Mouse (Mus musculus) stomach, postnatal 0 days (tissue): ENCODE results near the gene Crebl2. TPM values are rescaled to one million over a fixed set of nuclear protein-coding genes. Genes with fewer than 3 reads are reported as not detected.

Experiments
- ATAC-seq: fragments of 200-750 bp; cut with Nextera tagmentation; 2 replicates; pipeline ENCODE4 v1.8.0; 2017; ENCODE audit not compliant: low FRiP score, low TSS enrichment
- DNase-seq: peaks from one replicate; pipeline ENCODE4 v3.0.0-alpha.2; 2016; ENCODE audit warnings: low spot score
- H3K27ac ChIP-seq: fragments of 300-500 bp; sonication (generic); replicated peaks from 2 replicates; pipeline ENCODE4 v1.5.1; 2014; ENCODE audit warnings: mild to moderate bottlenecking, control low read depth
- H3K27me3 ChIP-seq: fragments of 300-500 bp; sonication (generic); 2 replicates; pipeline ENCODE4 v1.6.1; 2014; ENCODE audit warnings: low read length; ENCODE audit not compliant: control insufficient read depth, insufficient read depth
- H3K36me3 ChIP-seq: fragments of 300-500 bp; sonication (generic); 2 replicates; pipeline ENCODE4 v1.6.1; 2014; ENCODE audit warnings: low read length, mixed read lengths; ENCODE audit not compliant: control insufficient read depth, insufficient read depth
- H3K4me1 ChIP-seq: fragments of 300-500 bp; sonication (generic); replicated peaks from 2 replicates; pipeline ENCODE4 v1.6.1; 2014; ENCODE audit warnings: antibody characterized with exemption; ENCODE audit not compliant: control insufficient read depth, insufficient read depth
- H3K4me2 ChIP-seq: fragments of 300-500 bp; sonication (generic); replicated peaks from 2 replicates; pipeline ENCODE4 v1.6.1; 2014; ENCODE audit warnings: low read depth, mild to moderate bottlenecking, control low read depth, moderate library complexity
- H3K4me3 ChIP-seq: fragments of 300-500 bp; sonication (generic); 2 replicates; pipeline ENCODE4 v1.5.1; 2014; ENCODE audit warnings: low read depth, low read length, control low read depth
- H3K9ac ChIP-seq: fragments of 300-500 bp; sonication (generic); 2 replicates; pipeline ENCODE4 v1.6.1; 2014; ENCODE audit warnings: mild to moderate bottlenecking, low read length, control low read depth, mixed read lengths
- H3K9me3 ChIP-seq: fragments of 300-500 bp; sonication (generic); 2 replicates; pipeline ENCODE4 v1.6.1; 2016; ENCODE audit warnings: low read length; ENCODE audit not compliant: control insufficient read depth
- CTCF ChIP-seq: IDR thresholded peaks from 2 replicates; pipeline ENCODE4 v1.5.1; 2016; ENCODE audit warnings: antibody characterized with exemption, low read depth, mild to moderate bottlenecking, moderate library complexity
- EP300 ChIP-seq: optimal IDR thresholded peaks from 2 replicates; pipeline ENCODE3; 2016; ENCODE audit warnings: antibody characterized with exemption
- WGBS: fragments of 180-500 bp; shearing (Covaris S2); extraction: QIAGEN DNeasy Blood & Tissue Kit; methylation state at CpG from one replicate; pipeline ENCODE4 v1.1.7; 2014; 5-methylcytosine and 5-hydroxymethylcytosine counted together
- polyA plus RNA-seq: library from polyadenylated mRNA; unstranded; fragments of >200 nt; fragmentation: Nextera tagmentation; extraction: Ambion mirVana; gene quantifications from 2 replicates; pipeline ENCODE4 v1.2.1, GENCODE M21; 2015

The Crebl2 gene
- polyA plus RNA-seq, 1 experiment from 2014 or later: 4.7 TPM

- Histone ChIP-seq H3K9me3 (no peaks in the 10 kb centered on the region), H3K9ac (no peak overlapping the region), H3K4me3 (no peak overlapping the region), H3K27me3 (no peaks in the 10 kb centered on the region), H3K4me2 (no peak overlapping the region), H3K4me1 (no peaks in the 10 kb centered on the region), H3K36me3 (no peaks in the 10 kb centered on the region), H3K27ac (no peak overlapping the region)
- DNase-seq (no peak), ATAC-seq (no peak)
- no peak for TF ChIP-seq EP300
- no peak for TF ChIP-seq CTCF
- 83% methylated on average over 1 of the region's 1 CpGs for WGBS
Observed at GRCm38 (mm10) chr6:134813066-134813465, 16.9 kb upstream of the Crebl2 start.

GRCm38 (mm10) chr6:134817051-134817928 lies 12.7 kb upstream of the Crebl2 start:
- Histone ChIP-seq H3K27me3 (no peaks in the 10 kb centered on the region), H3K4me3 (no peak overlapping the region), H3K9ac (no peak overlapping the region), H3K4me2 (no peak overlapping the region), H3K36me3 (no peaks in the 10 kb centered on the region), H3K9me3 (no peaks in the 10 kb centered on the region), H3K4me1 (no peaks in the 10 kb centered on the region), H3K27ac (peak overlapping the region; percentile 45)
- ATAC-seq (peak; percentile 35; the same call in 1 of the 2 replicates), DNase-seq (no peak)
- WGBS: 39% methylated on average over 12 of the region's 12 CpGs
- TF ChIP-seq EP300: no peak
- no peak for TF ChIP-seq CTCF

GRCm38 (mm10) chr6:134819741-134820140 lies 10.2 kb upstream of the Crebl2 start:
- Histone ChIP-seq H3K27ac (peak overlapping the region; percentile 40; the same call in 1 of the 2 replicates), H3K4me3 (no peak overlapping the region), H3K27me3 (no peaks in the 10 kb centered on the region), H3K36me3 (no peaks in the 10 kb centered on the region), H3K4me2 (no peak overlapping the region), H3K9me3 (no peaks in the 10 kb centered on the region), H3K4me1 (no peaks in the 10 kb centered on the region), H3K9ac (no peak overlapping the region)
- ATAC-seq: peak; percentile 52; the same call in 1 of the 2 replicates
- WGBS: 21% methylated on average over 5 of the region's 5 CpGs
- TF ChIP-seq CTCF (no peak), EP300 (no peak)
- DNase-seq: peak; percentile 30

DNA sequence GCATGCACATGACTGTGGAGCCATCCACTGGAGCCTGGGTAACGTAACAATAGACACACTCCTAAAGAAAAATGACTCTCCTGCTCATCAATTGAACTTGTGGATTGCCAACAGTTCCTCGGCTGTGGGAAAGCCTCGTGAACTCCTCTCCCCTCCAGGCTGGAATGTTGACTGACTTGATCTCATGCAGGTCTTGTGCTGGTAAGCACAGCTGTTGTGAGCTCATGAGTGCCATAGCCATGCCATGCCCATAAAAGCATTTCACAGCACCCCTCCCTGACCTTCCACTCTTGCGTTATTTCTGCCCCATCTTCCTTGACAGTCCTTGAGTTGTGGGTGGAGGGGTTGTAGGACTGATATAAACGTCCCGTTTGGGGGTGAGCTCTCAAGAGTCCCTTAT lies 9.5 kb upstream of the Crebl2 start:
- Histone ChIP-seq H3K9ac (no peak overlapping the region), H3K27ac (peak overlapping the region; percentile 36; the same call in 1 of the 2 replicates), H3K27me3 (no peaks in the 10 kb centered on the region), H3K4me2 (no peak overlapping the region), H3K4me3 (no peak overlapping the region), H3K36me3 (no peaks in the 10 kb centered on the region), H3K4me1 (no peaks in the 10 kb centered on the region), H3K9me3 (no peaks in the 10 kb centered on the region)
- DNase-seq (peak; percentile 30), ATAC-seq (peak; percentile 66)
- 35% methylated on average over 6 of the region's 6 CpGs for WGBS
- 0 out of 2 replicates have a peak, but pooled peaks have one; percentile 6 for TF ChIP-seq CTCF
- TF ChIP-seq EP300: no peak

DNA sequence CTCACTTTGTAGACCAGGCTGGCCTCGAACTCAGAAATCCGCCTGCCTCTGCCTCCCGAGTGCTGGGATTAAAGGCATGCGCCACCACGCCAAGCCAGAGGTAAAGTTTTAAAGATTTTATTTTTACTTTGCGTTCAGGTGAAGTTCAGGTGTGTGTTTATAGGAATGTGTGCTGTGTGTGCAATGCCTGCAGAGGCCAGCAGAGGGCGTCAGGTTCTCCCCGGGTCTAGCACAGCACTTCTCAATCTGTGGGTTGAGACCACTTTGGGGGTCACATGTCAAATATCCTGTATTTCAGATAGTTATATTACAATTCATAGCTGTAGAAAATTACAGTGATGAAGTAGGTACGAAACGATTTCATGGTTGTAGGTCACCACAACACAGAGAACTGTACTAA lies 7.1 kb upstream of the Crebl2 start:
- Histone ChIP-seq H3K4me3 (no peak overlapping the region), H3K27ac (no peak overlapping the region), H3K9ac (no peak overlapping the region), H3K27me3 (no peaks in the 10 kb centered on the region), H3K4me2 (no peak overlapping the region), H3K36me3 (no peaks in the 10 kb centered on the region), H3K9me3 (no peaks in the 10 kb centered on the region), H3K4me1 (no peaks in the 10 kb centered on the region)
- peak; percentile 28 for DNase-seq
- ATAC-seq: no peak
- TF ChIP-seq EP300 (no peak), CTCF (peak; percentile 69)
- WGBS: 68% methylated on average over 10 of the region's 10 CpGs

DNA sequence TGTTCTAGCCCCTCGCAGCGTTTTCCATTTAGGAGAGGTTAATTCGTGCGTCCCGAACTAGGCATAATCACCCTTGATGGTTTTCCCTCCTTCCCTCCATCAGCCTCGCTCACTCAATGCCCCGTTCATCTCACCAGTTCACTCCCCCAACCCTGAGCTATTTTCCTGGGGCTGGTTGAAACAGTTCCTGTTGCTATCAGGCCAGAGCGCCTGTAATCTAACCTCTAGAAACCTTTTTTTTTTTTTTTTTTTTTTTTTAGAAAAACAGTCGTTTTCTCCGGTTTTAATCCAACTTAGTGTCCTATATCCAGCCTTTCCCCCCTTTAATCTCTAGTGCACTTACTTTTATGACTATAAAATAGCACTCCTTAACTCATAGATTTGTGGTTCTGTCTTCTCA lies 822 bp downstream of the Crebl2 start:
- Histone ChIP-seq H3K9me3 (no peaks in the 10 kb centered on the region), H3K4me2 (peak overlapping the region; percentile 67), H3K27ac (peak overlapping the region; percentile 97), H3K4me3 (peak overlapping the region; percentile 63), H3K36me3 (no peaks in the 10 kb centered on the region), H3K4me1 (no peaks in the 10 kb centered on the region), H3K9ac (peak overlapping the region; percentile 79), H3K27me3 (no peaks in the 10 kb centered on the region)
- DNase-seq (no peak), ATAC-seq (no peak)
- 3% methylated on average over 10 of the region's 10 CpGs for WGBS
- TF ChIP-seq EP300 (no peak), CTCF (no peak)
